Mouse (Mus musculus): Measurements from ENCODE around the gene Mrpl33. TPM values are rescaled to one million over a fixed set of nuclear protein-coding genes. Genes with fewer than 3 reads are reported as not detected.

Mrpl33 gene
- 279 and 345 TPM in 2 replicates for polyA plus RNA-seq (2015; fragmentation: Nextera tagmentation; extraction: Ambion mirVana)

DNA sequence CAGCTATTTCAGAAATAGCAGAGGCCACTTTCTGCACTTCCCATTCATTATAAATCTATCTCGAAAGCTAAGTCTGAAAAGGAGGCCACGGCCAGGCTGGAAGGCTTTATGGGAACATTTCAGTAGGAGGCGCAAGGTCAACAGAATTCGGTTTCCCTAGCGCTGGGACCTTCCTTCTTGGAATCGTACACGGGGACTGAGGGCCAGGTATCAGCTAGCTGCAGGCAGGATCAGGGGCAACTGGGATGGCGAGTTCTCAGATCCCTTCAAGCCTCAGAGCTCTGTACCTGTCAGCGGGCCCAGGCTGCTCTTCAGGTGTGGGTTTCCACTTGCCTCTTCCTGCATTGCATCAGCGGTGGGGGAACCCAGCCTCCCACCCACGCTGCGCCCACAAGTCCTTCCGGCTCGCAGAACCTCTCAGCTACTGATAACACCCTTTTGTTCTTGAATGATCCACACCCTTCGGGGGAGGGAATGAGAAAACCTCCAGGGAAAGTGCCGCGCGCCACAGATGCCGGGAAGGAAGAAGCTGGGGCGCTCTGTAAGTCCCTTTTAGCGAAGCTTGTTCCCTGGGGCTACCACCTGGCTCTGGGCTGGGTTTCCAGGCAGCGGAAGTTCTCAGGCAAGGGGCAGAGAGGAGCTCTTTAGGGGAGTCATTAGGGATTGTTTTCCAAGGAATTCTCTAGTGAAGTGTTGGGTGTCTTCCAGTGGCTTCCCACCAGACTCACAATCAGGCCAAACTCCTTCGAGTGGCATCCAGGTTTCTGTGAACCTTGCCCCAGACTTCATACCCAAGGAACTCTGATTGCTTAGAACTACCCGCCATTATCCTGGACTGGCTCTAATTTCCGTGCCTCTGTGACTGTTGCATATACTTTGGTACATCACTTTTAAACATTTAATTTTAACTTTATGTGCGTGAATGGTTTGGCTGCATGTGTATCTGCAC is at the start of gene Mrpl33:
Gene Mrpl33 (plus strand): TSS at position 455 of the 949 bp plus-strand sequence.
- no peaks in the 10 kb centered on the region for H3K27me3 ChIP-seq
- no peak within 1 kb of the TSS; the same call in 1 of the 2 replicates for H3K27ac ChIP-seq
- peak within 1 kb of the TSS; percentile 38 for H3K4me3 ChIP-seq
- ATAC-seq (ENCODE audit: insufficient number of reproducible peaks, insufficient read depth, low FRiP score, low TSS enrichment, low read depth) = no peak
- peak within 1 kb of the TSS; percentile 68 for H3K4me2 ChIP-seq
- no peaks in the 10 kb centered on the region for H3K36me3 ChIP-seq
- WGBS = 6% methylated on average over 26 of the region's 26 CpGs
- peaks cover 14% of the 10 kb centered on the region for H3K4me1 ChIP-seq
- no peaks in the 10 kb centered on the region for H3K9me3 ChIP-seq
- peak within 1 kb of the TSS; percentile 66 for H3K9ac ChIP-seq

DNA sequence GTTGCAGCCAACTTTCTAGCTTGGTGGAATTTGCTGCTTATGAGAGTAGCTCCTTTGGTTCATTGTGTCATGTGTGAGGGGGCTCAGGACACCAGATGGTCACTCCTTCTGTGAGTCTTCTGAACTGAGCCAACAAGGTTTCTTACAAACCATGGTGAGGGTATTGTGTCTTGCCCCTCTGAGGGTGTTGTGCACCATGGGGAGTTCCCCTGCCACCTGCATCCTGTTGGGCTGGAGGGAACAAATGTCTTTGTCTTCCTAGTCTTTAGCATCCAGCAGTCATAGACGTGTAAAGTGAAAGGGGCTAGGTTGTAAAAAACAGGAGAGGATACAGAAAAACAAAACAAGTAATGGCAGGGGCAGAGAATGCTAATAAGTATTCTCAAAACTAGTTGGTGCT is 37.3 kb upstream of the Mrpl33 start:
- H3K27me3 ChIP-seq = no peaks in the 10 kb centered on the region
- no peak overlapping the region for H3K4me3 ChIP-seq
- H3K36me3 ChIP-seq = peaks cover 57% of the 10 kb centered on the region
- ATAC-seq (ENCODE audit: insufficient number of reproducible peaks, insufficient read depth, low FRiP score, low TSS enrichment, low read depth) = no peak
- no peaks in the 10 kb centered on the region for H3K9me3 ChIP-seq
- no peak overlapping the region for H3K9ac ChIP-seq
- peaks cover 4% of the 10 kb centered on the region for H3K4me1 ChIP-seq
- no peak overlapping the region for H3K4me2 ChIP-seq
- no peak overlapping the region for H3K27ac ChIP-seq
- WGBS = 37% methylated on average over 1 of the region's 1 CpGs

DNA sequence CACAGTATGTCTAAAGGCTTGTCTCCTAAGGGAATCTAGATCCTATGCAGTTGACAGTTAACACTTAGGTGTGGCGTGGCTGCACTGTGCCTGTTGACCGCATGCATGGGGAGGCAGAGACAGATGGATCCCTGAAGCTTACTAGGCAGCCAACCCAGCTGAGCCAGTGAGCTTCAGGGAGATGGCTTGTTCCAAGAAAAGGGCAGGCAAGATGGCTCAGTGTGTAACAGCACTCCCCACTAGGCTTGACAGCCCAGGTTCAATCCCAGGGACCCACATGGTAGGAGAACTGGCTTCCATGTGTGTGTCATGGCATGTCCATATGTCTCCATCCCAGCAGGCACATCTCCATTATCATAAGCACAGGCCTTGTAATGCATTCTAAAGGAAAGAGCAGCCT is 36.4 kb upstream of the Mrpl33 start:
- peaks cover 4% of the 10 kb centered on the region for H3K4me1 ChIP-seq
- no peak overlapping the region for H3K9ac ChIP-seq
- H3K4me3 ChIP-seq = no peak overlapping the region
- no peak overlapping the region for H3K4me2 ChIP-seq
- ATAC-seq (ENCODE audit: insufficient number of reproducible peaks, insufficient read depth, low FRiP score, low TSS enrichment, low read depth) = no peak
- peaks cover 54% of the 10 kb centered on the region for H3K36me3 ChIP-seq
- H3K27ac ChIP-seq = no peak overlapping the region
- 95% methylated on average over 2 of the region's 2 CpGs for WGBS
- no peaks in the 10 kb centered on the region for H3K9me3 ChIP-seq
- no peaks in the 10 kb centered on the region for H3K27me3 ChIP-seq

DNA sequence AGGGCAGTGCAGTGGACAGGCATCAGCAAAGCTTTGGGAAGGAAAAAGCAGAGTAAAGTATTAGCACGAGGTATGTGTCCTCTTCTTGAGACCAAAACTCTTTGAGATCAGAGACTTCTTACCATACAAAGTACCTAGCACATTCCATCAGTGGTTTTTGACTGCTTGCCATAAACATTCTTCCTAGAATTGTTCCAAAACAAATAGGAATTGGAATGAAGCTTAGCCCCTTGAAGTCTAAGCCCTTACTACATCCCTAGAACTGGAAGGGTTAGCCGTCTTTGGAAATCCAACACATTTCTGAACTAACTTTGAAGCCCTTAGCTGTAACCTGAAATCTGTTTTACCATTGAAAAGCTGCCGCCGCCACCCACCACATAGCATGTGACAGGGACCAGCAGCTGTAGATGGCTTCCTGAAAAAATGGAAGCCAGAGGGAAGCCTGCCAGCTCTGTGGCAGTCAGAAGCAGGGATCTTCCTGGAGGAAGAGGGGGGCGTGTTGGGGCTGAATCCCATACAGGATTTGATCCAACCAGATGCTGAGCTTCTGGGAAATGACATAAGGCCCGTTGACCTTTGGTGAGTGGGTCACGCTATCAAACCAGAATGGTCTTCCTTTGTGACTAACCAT is 34.6 kb upstream of the Mrpl33 start:
- Histone ChIP-seq H3K36me3 (peaks cover 39% of the 10 kb centered on the region), H3K4me3 (no peak overlapping the region), H3K9me3 (no peaks in the 10 kb centered on the region), H3K27ac (no peak overlapping the region), H3K4me2 (no peak overlapping the region), H3K27me3 (no peaks in the 10 kb centered on the region), H3K4me1 (peaks cover 4% of the 10 kb centered on the region), H3K9ac (no peak overlapping the region)
- no peak for ATAC-seq (ENCODE audit: insufficient number of reproducible peaks, insufficient read depth, low FRiP score, low TSS enrichment, low read depth)
- 80% methylated on average over 7 of the region's 7 CpGs for WGBS

DNA sequence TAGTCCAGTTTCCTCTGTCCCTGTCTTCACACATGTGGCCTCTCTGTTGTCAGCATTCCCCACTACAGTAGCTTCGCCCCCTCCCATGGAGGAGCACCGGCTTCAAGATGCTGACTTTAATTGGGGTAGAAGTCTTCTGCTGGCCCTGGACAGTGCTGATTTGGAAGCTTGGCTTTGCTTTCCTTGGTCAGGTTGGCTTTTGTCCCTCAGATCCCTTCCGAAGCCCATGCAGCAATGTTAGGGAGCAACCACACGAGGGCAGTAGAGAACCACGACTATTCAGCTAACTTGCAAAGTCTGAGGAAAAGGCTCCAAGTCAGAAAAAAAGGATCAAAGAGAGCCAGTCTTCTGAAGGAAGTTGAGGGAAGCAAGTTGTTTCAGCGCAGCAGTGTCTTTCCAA is 33.2 kb upstream of the Mrpl33 start:
- 8% methylated on average over 6 of the region's 6 CpGs for WGBS
- H3K4me1 ChIP-seq = peaks cover 4% of the 10 kb centered on the region
- 0 out of 2 replicates have a peak overlapping the region, but pooled peaks have one; percentile 4 for H3K27ac ChIP-seq
- H3K27me3 ChIP-seq = no peaks in the 10 kb centered on the region
- H3K9me3 ChIP-seq = no peaks in the 10 kb centered on the region
- H3K4me3 ChIP-seq = no peak overlapping the region
- peak overlapping the region; percentile 27; the same call in 1 of the 2 replicates for H3K4me2 ChIP-seq
- H3K9ac ChIP-seq = peak overlapping the region; percentile 41; the same call in 1 of the 2 replicates
- no peak for ATAC-seq (ENCODE audit: insufficient number of reproducible peaks, insufficient read depth, low FRiP score, low TSS enrichment, low read depth)
- peaks cover 31% of the 10 kb centered on the region for H3K36me3 ChIP-seq

DNA sequence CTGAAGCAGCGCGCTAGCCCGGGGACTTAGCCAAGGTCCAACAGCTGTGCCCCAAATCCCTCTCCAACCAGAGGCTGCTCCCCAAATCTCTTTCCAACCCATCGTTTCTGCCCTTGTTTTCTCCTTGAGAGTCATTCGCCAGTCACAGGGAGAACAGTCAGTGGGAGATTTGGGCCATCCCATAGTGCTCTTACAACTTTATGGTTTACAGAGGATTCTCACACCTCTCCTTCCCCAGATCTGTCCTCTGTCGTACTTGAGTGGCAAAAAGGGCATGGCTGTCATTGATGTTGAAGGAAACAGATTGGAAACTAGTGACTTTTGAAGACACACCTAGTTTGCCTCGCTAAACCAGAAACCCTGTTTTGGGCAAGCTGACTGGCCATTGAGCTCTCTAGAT is 32.8 kb upstream of the Mrpl33 start:
- 38% methylated on average over 7 of the region's 7 CpGs for WGBS
- peaks cover 31% of the 10 kb centered on the region for H3K36me3 ChIP-seq
- peak overlapping the region; percentile 27; the same call in 1 of the 2 replicates for H3K4me2 ChIP-seq
- peak overlapping the region; percentile 41; the same call in 1 of the 2 replicates for H3K9ac ChIP-seq
- ATAC-seq (ENCODE audit: insufficient number of reproducible peaks, insufficient read depth, low FRiP score, low TSS enrichment, low read depth) = no peak
- no peaks in the 10 kb centered on the region for H3K9me3 ChIP-seq
- H3K27ac ChIP-seq = no peak overlapping the region
- no peak overlapping the region for H3K4me3 ChIP-seq
- peaks cover 4% of the 10 kb centered on the region for H3K4me1 ChIP-seq
- no peaks in the 10 kb centered on the region for H3K27me3 ChIP-seq

DNA sequence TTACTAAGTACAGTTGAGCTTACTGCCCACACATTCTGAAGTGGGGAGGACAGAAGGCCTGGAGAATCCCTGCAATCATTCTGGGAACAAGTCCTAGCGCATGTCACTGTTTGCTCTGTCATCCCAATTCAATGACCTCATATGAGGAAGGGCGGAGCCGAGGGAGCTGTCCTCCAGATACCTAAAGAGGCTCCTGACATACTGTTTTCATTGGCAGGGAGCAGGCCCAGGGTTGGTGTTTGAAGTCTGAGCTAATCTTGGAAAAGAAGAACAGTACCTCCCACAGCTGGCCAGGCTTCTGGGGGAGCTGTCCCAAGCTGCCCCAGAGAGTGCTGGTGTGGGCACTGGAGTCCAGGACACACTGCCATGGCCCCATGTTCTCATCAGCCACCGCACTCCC is 31.8 kb upstream of the Mrpl33 start:
- WGBS = 81% methylated on average over 4 of the region's 4 CpGs
- no peak for ATAC-seq (ENCODE audit: insufficient number of reproducible peaks, insufficient read depth, low FRiP score, low TSS enrichment, low read depth)

DNA sequence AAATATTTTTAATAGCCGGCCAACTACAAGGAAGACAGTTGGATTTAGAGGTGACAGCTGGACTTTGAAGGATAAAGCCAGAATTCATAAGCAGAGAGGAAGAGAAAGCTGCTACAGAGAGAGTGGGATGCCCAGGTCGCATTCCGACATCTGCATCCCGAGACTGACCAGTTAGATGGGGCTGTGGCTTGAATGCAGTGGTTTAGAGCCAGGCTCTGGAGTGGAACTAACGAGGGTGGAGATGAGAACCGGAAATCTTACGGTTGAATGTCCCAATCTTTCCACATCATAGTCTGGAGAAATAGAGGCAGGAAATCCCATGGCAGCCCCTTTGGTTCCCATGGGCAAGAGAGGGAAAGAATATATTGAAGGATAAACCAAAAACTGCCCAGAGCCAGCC is 30.7 kb upstream of the Mrpl33 start:
- peaks cover 12% of the 10 kb centered on the region for H3K4me1 ChIP-seq
- H3K4me3 ChIP-seq = no peak overlapping the region
- no peaks in the 10 kb centered on the region for H3K9me3 ChIP-seq
- no peak overlapping the region for H3K4me2 ChIP-seq
- no peak for ATAC-seq (ENCODE audit: insufficient number of reproducible peaks, insufficient read depth, low FRiP score, low TSS enrichment, low read depth)
- H3K27me3 ChIP-seq = no peaks in the 10 kb centered on the region
- H3K9ac ChIP-seq = no peak overlapping the region
- 80% methylated on average over 7 of the region's 7 CpGs for WGBS
- H3K36me3 ChIP-seq = 0 out of 2 replicates have a peak, but pooled peaks cover 16% of the 10 kb centered on the region
- no peak overlapping the region for H3K27ac ChIP-seq

More for the DNA sequence above, 31.8 kb upstream of the Mrpl33 start:
- H3K9me3 ChIP-seq = no peaks in the 10 kb centered on the region
- peaks cover 23% of the 10 kb centered on the region for H3K36me3 ChIP-seq
- no peak overlapping the region for H3K27ac ChIP-seq
- H3K9ac ChIP-seq = no peak overlapping the region
- peaks cover 4% of the 10 kb centered on the region for H3K4me1 ChIP-seq
- H3K4me3 ChIP-seq = no peak overlapping the region
- H3K27me3 ChIP-seq = no peaks in the 10 kb centered on the region
- H3K4me2 ChIP-seq = no peak overlapping the region

DNA sequence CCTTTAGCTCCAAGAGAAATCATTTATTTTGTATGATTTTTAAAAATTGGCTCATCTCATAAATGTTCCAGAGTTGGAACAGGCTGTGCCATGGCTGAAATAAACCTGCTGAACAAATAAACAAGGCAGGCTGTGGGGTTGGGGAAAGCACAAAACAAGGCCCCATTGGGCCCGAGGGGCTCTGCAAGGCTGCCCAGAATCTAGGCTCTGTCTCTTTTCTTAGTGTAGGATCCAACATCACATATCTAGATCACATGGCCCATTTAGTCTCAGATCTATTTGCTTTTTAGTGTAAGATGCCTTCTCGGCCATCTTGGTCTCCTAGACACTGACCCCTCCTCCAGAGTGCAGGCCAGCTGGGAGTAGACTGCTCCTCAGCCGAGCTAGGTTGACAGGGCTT is 30.3 kb upstream of the Mrpl33 start:
- H3K4me2 ChIP-seq = no peak overlapping the region
- ATAC-seq (ENCODE audit: insufficient number of reproducible peaks, insufficient read depth, low FRiP score, low TSS enrichment, low read depth) = no peak
- no peaks in the 10 kb centered on the region for H3K27me3 ChIP-seq
- H3K9ac ChIP-seq = no peak overlapping the region
- no peak overlapping the region for H3K27ac ChIP-seq
- H3K4me3 ChIP-seq = no peak overlapping the region
- 0 out of 2 replicates have a peak, but pooled peaks cover 15% of the 10 kb centered on the region for H3K36me3 ChIP-seq
- WGBS = 67% methylated on average over 3 of the region's 3 CpGs
- H3K4me1 ChIP-seq = peaks cover 17% of the 10 kb centered on the region
- H3K9me3 ChIP-seq = no peaks in the 10 kb centered on the region

DNA sequence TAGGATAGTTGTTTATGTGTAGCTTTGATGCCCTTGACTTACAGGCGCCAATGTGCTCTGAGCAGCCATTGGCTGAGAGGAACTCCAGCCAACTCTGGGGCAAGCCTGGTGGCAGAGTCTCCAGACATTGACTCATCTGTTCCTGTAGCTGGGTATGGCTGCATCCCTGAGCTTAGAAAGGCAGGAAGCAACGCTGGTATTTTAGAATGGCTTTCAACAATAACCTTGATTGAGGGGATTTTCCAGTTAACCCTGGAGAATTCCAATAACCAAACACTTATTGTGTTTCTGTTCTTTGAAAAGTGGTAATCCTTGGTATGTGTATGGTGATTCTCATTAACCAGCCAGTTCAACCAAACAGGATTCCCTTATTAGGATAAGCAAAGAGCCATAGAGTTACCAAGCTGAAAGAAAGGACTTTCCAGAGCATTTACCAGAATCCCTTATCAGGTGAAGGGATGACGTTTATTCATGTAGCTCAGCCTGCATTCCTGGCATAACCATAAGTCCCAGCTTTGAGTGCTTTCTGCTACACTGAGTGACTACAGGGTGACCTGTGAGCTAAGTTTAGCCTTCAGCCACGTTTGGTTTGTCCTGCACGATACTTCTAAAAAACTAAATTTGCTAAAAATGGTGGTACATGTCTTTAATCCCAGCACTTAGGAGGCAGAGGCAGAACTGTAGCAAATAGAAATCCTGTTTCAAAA is 28.6 kb upstream of the Mrpl33 start:
- no peak overlapping the region for H3K27ac ChIP-seq
- ATAC-seq (ENCODE audit: insufficient number of reproducible peaks, insufficient read depth, low FRiP score, low TSS enrichment, low read depth) = no peak
- no peak overlapping the region for H3K9ac ChIP-seq
- H3K4me3 ChIP-seq = no peak overlapping the region
- H3K27me3 ChIP-seq = no peaks in the 10 kb centered on the region
- WGBS = 74% methylated on average over 5 of the region's 5 CpGs
- peaks cover 20% of the 10 kb centered on the region for H3K4me1 ChIP-seq
- H3K9me3 ChIP-seq = no peaks in the 10 kb centered on the region
- H3K36me3 ChIP-seq = 0 out of 2 replicates have a peak, but pooled peaks cover 5% of the 10 kb centered on the region
- no peak overlapping the region for H3K4me2 ChIP-seq

DNA sequence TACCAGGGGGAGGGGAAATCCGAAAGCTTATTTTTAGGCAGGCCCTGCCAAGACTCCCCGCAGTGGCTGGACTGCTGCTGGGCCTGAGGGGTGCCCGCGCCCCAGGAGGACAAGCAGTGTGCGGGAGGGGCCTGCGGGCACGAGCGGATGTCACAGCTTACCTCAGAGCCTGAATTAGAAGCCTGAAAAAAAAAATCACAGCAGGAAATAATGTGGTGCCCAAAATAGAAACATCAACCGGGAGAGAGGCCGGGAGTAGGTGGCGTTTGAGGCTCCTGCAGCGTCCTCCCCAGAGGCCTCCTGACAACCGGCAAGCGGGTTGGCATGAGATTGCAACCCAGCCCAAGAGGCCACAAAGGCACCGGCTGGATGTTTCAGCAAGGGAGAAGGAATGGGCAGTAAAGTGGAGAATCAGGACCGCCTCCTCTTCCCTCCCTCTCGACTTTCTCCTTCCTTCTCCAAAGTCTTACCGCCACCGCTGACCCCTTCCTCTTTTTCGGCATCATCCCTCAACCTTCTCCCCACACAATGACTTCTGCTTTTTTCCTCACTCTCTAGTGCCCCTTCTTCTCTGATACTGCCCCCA is 25.6 kb upstream of the Mrpl33 start:
- peak overlapping the region; percentile 58 for H3K9ac ChIP-seq
- H3K9me3 ChIP-seq = no peaks in the 10 kb centered on the region
- peak overlapping the region; percentile 48 for H3K27ac ChIP-seq
- WGBS = 9% methylated on average over 20 of the region's 20 CpGs
- peak overlapping the region; percentile 20; the same call in 1 of the 2 replicates for H3K4me3 ChIP-seq
- H3K36me3 ChIP-seq = no peaks in the 10 kb centered on the region
- no peaks in the 10 kb centered on the region for H3K27me3 ChIP-seq
- H3K4me1 ChIP-seq = peaks cover 16% of the 10 kb centered on the region
- peak overlapping the region; percentile 52 for H3K4me2 ChIP-seq
- no peak for ATAC-seq (ENCODE audit: insufficient number of reproducible peaks, insufficient read depth, low FRiP score, low TSS enrichment, low read depth)
